Mouse (Mus musculus): ENCODE results near the gene Hcrtr2.
A peak's percentile ranks its signal among the peaks of the same experiment; 100 is the strongest.

The Hcrtr2 gene

GRCm38 (mm10) chr9:76323756-76324155 lies at the start of gene Hcrtr2:
Gene Hcrtr2, minus strand, starts transcription at chr9:76323856.
- no peak for DNase-seq

GRCm38 (mm10) chr9:76364874-76365273 lies 41.2 kb upstream of the Hcrtr2 start:
- DNase-seq: no peak

GRCm38 (mm10) chr9:76360374-76360773 lies 36.7 kb upstream of the Hcrtr2 start:
- DNase-seq: no peak

GRCm38 (mm10) chr9:76352346-76352745 lies 28.7 kb upstream of the Hcrtr2 start:
- DNase-seq: no peak

GRCm38 (mm10) chr9:76347298-76347697 lies 23.6 kb upstream of the Hcrtr2 start:
- DNase-seq: no peak

- peak; percentile 19 for DNase-seq
Observed at GRCm38 (mm10) chr9:76331081-76331480, 7.4 kb upstream of the Hcrtr2 start.

DNA sequence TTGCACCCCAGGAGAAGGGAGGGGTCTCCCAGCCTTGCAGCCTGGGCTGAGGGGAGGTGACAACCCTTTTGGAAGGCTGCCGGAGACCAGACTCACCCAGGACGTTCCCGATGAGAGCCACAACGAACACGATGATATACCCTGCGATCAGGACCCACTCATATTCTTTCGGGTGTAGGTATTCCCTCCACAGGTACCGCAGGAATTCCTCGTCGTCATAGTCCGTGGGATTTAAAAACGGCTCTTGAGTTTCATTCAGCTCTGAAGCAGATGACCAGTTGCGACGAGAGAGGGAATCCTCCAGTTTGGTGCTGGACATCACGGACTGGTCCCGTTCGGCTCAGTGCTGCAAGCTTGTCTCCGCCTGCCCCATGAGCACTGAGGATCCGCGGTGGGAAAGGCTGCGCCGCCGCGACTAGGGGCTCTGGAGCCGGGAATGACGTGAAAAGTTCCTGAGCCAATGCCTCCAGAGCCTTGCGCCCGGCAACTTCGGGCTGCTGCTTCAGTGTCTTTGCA lies 412 bp downstream of the Hcrtr2 start:
- DNase-seq: no peak

DNA sequence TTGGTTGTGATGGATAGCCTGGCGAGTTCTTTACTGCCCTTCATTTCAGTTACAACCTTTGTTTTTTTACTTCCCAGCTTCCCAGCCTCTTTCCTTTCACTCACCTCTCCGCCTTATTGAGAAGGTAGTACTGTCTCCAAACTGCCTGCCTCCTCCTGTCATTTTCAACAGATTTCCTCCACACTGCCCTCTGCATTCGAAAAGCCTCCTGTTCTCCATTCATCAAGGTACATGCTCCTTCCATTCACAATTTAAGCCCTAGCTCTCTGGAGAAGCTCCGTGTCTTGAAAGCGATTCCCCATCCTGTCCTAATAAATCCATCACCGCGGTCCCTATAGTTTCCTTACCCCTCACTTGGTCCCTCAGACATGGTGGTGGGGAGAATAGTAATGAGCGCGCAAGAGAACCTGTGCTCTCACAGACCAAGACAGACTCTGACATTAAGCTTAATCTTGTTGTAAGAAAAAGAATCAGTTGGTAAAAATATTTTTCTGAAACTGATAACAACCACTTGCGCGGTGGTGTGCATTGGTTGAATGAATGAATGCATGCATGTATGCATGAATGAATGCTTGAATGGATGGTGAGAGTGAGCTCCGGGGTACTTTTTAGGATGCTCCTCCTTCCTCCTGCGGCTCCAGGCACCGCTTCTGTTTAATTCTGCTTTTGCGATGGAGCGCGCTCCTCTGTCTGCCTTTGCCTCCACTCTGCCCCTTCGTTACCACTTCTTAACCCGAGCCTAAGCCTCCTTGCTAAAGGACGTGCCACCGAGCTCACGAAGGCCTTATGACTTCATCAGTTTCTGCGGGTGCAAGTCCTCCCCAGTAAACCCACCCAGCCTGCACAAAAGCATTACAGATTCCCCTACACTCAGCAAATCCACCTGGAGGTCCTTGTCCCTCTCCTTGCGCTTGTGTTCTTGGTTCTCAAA lies 1.3 kb downstream of the Hcrtr2 start:
- no peak for DNase-seq

DNA sequence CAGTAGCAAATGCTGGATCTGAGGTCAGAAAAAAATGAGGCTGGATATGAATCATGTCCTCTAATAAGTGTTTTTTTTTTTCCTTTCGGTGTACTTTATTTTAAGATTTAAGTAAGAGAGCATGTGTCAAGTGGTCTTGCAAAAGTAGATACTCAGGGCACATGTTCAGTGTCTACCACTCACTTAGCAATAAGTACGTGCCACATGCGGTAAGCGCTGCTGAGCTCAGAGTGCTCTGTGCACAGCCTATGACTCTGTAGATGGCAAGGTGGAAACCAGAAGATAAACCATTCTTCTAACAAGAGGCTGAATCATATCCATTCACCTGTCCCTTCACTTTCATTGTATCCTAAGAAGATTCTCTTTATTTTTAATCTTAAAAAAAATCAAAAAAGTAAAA lies 2.1 kb downstream of the Hcrtr2 start:
- no peak for DNase-seq

- no peak for DNase-seq
Observed at GRCm38 (mm10) chr9:76320755-76321154, 2.9 kb downstream of the Hcrtr2 start.

DNA sequence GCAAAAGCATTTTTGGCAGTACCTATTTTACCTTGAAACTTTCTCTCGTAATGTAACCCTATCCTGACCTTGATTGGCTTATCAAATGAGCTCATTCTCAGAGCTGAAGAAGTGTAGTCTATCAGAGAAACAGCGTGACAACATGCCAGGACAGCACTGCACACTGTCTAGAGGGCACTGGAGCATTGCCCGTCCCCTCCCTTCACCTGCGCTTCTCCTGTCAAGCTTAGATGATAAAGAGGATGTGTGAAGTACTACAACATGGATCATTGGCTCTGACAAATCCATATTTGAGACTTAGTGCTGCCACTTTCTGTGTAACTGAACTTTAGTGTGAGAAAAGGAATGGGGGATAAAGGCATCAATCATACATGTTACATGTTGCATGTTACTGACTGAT lies 5.4 kb downstream of the Hcrtr2 start:
- DNase-seq: no peak

DNA sequence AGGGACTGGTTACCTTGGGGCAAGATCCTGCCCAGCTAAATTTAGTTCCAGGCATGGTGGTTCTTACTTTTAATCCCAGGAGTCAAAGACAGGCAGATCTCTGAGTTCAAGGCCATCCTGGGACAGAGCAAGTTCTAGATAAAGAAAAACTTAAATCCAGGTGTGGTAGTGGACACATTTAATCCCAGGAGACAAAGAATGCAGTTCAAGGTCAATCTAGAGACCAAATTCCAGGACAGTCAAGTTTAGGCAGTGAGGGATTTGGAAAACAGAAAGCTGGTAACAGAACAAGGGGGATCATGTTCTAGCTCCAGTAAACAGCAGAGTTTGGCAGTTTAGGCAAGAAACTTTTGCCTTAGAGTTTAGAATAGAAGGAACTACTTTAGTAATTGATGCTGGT lies 8.6 kb downstream of the Hcrtr2 start:
- no peak for DNase-seq

DNA sequence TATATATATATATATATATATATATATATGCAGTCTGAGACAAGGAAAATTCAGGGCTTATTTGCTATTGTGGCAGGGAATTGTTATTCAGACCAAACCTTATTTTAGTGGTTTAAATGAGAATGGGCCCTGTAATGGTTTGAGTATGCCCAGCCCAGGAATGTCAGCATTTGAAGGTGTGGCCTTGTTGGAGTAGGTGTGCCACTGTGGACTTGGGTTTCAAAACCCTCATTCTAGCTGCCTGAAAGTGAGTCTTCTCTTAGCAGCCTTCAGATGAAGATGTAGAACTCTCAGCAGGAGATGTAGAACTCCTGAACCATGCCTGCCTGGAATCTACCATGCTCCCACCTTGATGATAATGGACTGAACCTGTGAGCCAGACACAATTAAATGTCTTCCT lies 9.7 kb downstream of the Hcrtr2 start:
- no peak for DNase-seq

DNA sequence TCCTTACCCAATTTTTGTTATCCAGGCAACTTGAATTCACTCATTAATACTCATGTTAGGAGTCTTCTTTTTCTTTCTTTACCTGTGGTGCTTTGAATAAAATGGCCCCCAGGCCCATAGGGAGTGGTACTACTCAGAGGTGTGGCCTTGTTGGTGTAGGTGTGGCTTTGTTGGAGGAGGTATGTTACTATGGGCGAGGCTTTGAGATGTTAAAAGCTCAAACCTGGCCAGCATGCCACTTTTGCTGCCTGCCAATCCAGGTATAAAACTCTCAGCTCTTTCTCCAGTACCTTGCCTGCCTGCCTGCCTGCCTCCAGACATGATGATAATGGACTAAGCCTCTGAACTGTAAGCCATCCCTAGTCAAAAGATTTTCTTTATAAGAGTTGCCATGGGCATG lies 11.4 kb downstream of the Hcrtr2 start:
- DNase-seq: no peak

GRCm38 (mm10) chr9:76291384-76291783 lies 32.3 kb downstream of the Hcrtr2 start:
- DNase-seq: no peak

- DNase-seq: no peak
Observed at GRCm38 (mm10) chr9:76270886-76271285, 52.8 kb downstream of the Hcrtr2 start.

GRCm38 (mm10) chr9:76257731-76258130 lies 65.9 kb downstream of the Hcrtr2 start:
- DNase-seq: no peak

DNA sequence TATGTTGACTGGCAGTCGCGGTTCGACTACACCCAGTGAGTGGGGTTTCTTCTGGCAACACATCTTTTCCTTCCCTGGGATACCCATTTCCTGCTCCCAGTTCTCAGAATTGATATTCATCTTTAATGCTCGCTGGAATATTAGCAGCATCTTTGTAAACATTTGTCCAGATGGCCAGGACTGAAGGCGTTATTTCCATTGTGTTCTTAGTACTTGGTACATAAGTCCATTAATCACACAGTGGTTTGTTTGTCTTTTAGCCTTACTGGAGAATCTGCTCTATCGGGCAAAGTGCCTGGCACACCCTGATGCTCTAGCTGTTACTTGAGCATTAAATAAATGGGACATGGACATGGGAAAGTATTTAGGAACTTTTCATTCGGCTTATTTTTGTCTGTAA lies 71.1 kb downstream of the Hcrtr2 start:
- no peak for DNase-seq

DNA sequence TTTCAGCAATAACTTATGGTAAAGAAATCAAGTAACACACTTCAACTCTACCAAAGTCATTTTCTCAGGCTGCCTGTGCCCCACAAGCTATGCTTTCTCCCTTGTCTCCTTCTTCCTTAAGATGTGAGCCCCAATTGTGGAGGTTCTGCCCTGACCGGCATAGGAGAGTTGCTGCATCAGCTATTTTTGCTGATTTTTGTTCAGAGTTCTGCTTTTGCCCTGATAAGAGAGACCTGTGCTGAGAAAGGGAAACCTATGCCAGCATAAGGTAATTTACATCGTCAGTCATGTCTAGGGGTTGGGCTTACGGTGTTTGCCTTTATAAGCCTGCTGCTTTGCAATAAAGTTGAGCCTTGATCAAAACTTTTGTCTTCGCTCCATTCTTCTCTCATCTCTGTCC lies 71.5 kb downstream of the Hcrtr2 start:
- DNase-seq: no peak

GRCm38 (mm10) chr9:76242322-76242721 lies 81.3 kb downstream of the Hcrtr2 start:
- no peak for DNase-seq

DNA sequence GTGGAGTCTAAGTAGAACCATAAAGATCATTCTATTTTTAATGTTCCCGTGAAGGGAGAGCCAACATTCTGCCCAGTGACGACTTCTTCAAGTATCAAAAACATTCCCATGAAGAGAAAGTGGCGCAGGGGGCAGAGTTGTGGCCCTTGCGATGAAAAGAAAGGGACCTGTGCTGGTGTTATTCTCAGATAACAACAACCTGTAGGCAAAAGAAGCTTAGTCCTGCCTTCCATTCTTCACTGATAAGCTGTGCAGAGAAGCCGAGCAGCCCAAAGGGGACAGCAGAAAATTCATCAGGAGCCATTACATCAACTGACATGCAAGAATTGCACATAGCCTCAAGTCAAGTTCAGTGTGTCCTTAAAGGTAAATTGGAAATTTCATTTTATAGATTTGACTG lies 85.7 kb downstream of the Hcrtr2 start:
- DNase-seq: no peak

GRCm38 (mm10) chr9:76237243-76237642 lies 86.4 kb downstream of the Hcrtr2 start:
- no peak for DNase-seq

DNA sequence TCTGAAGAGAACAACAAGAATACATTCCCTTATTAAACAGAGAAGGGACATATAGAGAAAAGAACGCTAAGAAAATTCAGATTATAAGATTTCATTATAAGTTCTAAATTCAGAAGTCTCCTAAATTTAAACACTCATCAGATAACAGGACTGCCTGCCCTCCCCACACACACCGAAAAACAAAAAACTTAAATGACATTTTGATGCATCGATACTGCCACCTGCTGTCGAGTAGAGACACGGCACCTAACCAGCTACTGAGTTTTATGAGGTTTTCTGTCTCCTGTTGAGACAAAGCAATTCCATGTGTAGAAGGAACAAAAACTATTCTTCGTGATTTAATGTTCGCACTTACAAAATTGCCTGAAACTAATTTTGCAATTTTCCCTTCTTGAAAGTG lies 87.0 kb downstream of the Hcrtr2 start:
- peak; percentile 14 for DNase-seq

- DNase-seq: no peak
Observed at GRCm38 (mm10) chr9:76235945-76236503, 87.6 kb downstream of the Hcrtr2 start.

All from cerebellum, adult 11-12 months (tissue).